Mouse (Mus musculus) embryonic facial prominence, embryonic 15.5 days (tissue): Measurements from ENCODE around the gene Eps15l1. TPM values are rescaled to one million over a fixed set of nuclear protein-coding genes. Genes with fewer than 3 reads are reported as not detected.

Experiments
- ATAC-seq: fragments of 200-750 bp; cut with Nextera tagmentation; 2 replicates; pipeline ENCODE4 v1.8.0; 2017; ENCODE audit warnings: low read depth, moderate TSS enrichment; ENCODE audit not compliant: insufficient number of reproducible peaks, low FRiP score, low TSS enrichment
- H3K27ac ChIP-seq: fragments of 300-500 bp; sonication (generic); replicated peaks from 2 replicates; pipeline ENCODE4 v1.5.1; 2015; ENCODE audit warnings: mild to moderate bottlenecking, inconsistent platforms
- H3K27me3 ChIP-seq: fragments of 300-500 bp; sonication (generic); 2 replicates; pipeline ENCODE4 v1.6.1; 2015; ENCODE audit warnings: inconsistent platforms
- H3K36me3 ChIP-seq: fragments of 300-500 bp; sonication (generic); 2 replicates; pipeline ENCODE4 v1.6.1; 2015; ENCODE audit warnings: mild to moderate bottlenecking, inconsistent platforms
- H3K4me1 ChIP-seq: fragments of 300-500 bp; sonication (generic); 2 replicates; pipeline ENCODE4 v1.6.1; 2015; ENCODE audit warnings: inconsistent platforms
- H3K4me2 ChIP-seq: fragments of 300-500 bp; sonication (generic); replicated peaks from 2 replicates; pipeline ENCODE4 v1.6.1; 2015; ENCODE audit warnings: mild to moderate bottlenecking, inconsistent platforms
- H3K4me3 ChIP-seq: fragments of 300-500 bp; sonication (generic); replicated peaks from 2 replicates; pipeline ENCODE4 v1.5.1; 2015; ENCODE audit warnings: mild to moderate bottlenecking, inconsistent platforms
- H3K9ac ChIP-seq: fragments of 300-500 bp; sonication (generic); 2 replicates; pipeline ENCODE4 v1.6.1; 2015; ENCODE audit warnings: inconsistent platforms
- H3K9me3 ChIP-seq: fragments of 300-500 bp; sonication (generic); replicated peaks from 2 replicates; pipeline ENCODE4 v1.6.1; 2016; ENCODE audit warnings: inconsistent platforms
- WGBS: fragments of 180-500 bp; shearing (Covaris S2); methylation state at CpG from one replicate; pipeline ENCODE4 v1.1.7; 2015; 5-methylcytosine and 5-hydroxymethylcytosine counted together
- polyA plus RNA-seq: library from polyadenylated mRNA; unstranded; fragments of >200 nt; fragmentation: Nextera tagmentation; extraction: Ambion mirVana; gene quantifications from 2 replicates; pipeline ENCODE4 v1.2.1, GENCODE M21; 2015

The Eps15l1 gene
- polyA plus RNA-seq, 1 experiment from 2014 or later = 56.6 TPM

DNA sequence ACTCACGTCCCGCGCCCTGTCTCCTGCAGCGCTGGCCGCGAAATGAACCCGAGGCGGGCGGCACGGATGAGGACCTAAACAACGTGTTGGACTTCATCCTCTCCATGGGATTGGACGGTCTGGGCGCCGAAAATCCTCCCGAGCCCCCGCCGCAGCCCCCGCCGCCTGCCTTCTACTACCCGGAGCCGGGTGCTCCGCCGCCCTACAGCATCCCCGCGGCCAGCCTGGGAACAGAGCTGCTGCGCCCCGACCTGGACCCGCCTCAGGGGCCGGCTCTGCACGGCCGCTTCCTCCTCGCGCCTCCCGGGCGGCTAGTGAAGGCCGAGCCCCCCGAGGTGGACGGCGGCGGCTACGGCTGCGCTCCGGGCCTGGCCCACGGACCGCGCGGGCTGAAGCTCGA lies 101.9 kb downstream of the Eps15l1 start:
- Histone ChIP-seq H3K36me3 (no peaks in the 10 kb centered on the region), H3K4me1 (peaks cover 40% of the 10 kb centered on the region), H3K27me3 (peaks cover 34% of the 10 kb centered on the region), H3K9ac (peak overlapping the region; percentile 54), H3K27ac (peak overlapping the region; percentile 76), H3K4me3 (peak overlapping the region; percentile 63), H3K9me3 (no peaks in the 10 kb centered on the region), H3K4me2 (peak overlapping the region; percentile 95)
- under 1% methylated on average over 43 of the region's 48 CpGs for WGBS
- peak; percentile 2 for ATAC-seq

DNA sequence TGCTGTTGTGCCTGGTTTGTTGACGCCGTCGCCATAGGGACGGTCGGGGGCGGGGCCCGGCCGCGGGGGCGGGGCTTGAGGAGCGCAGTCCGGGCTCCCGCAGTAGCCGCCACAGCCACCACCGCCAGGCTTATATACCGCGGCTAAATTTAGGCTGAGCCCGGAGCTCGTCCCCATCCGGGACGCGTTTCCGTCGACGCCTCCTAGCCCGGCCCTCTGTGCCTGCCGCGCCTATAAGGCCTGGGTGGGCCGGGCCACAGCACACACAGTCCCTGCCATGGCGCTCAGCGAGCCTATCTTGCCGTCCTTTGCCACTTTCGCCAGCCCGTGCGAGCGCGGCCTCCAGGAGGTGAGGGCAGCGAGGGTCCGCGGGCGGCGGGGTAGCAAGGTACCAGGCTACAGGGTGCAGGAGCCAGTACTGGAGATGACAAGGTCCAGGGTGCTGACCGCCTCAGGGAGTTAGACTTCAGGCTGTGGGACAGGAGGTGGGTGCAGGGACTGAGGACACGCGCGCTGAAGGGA lies 102.4 kb downstream of the Eps15l1 start, which contains the start of gene Klf2:
Klf2 (plus strand) TSS at position 233 of the 522 bp plus-strand sequence.
- Histone ChIP-seq H3K4me2 (peak within 1 kb of the TSS; percentile 95), H3K27ac (peak within 1 kb of the TSS; percentile 76), H3K4me1 (peaks cover 40% of the 10 kb centered on the region), H3K9ac (peak within 1 kb of the TSS; percentile 54), H3K27me3 (peaks cover 34% of the 10 kb centered on the region), H3K36me3 (no peaks in the 10 kb centered on the region), H3K4me3 (peak within 1 kb of the TSS; percentile 63), H3K9me3 (no peaks in the 10 kb centered on the region)
- WGBS = under 1% methylated on average over 46 of the region's 46 CpGs
- ATAC-seq = peak; percentile 96

DNA sequence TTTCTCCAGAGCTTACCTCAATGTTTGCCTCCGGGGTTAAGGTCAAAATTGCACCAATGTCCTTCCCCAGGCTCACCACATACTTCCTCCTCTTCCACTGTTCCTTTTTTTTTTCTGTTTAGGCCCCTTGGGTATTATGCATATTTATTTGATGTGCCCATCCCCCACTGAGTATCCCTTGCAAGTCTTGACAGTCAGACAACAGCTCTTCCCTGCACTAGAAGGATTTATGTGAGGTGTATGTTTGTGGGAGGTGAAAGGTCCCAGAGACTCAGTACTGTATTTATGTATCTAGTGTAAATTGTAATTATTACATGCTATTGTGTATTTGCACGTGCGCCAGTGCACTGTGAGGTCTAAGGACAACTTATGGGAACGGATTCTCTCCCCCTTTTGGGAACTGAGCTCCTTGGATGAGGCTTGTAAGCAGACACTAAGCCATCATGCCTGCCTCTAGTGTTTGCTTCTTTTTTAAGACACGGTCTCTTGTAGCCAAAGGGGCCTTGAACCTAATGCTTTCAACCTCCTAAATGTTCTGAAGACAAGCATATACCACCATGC lies 103.4 kb downstream of the Eps15l1 start:
- Histone ChIP-seq H3K27me3 (peaks cover 34% of the 10 kb centered on the region), H3K9ac (no peak overlapping the region), H3K4me1 (peaks cover 40% of the 10 kb centered on the region), H3K36me3 (no peaks in the 10 kb centered on the region), H3K9me3 (no peaks in the 10 kb centered on the region), H3K4me2 (no peak overlapping the region), H3K4me3 (no peak overlapping the region), H3K27ac (no peak overlapping the region)
- no peak for ATAC-seq
- 45% methylated on average over 5 of the region's 5 CpGs for WGBS

GRCm38 (mm10) chr8:72316053-72316695 lies 105.1 kb downstream of the Eps15l1 start:
- H3K9me3 ChIP-seq = no peaks in the 10 kb centered on the region
- ATAC-seq = no peak
- WGBS = 30% methylated on average over 10 of the region's 10 CpGs

GRCm38 (mm10) chr8:72312926-72313518 lies 108.2 kb downstream of the Eps15l1 start:
- WGBS = 78% methylated on average over 3 of the region's 3 CpGs
- no peaks in the 10 kb centered on the region for H3K36me3 ChIP-seq
- H3K9me3 ChIP-seq = no peaks in the 10 kb centered on the region
- no peaks in the 10 kb centered on the region for H3K27me3 ChIP-seq
- H3K4me2 ChIP-seq = no peak overlapping the region
- H3K4me3 ChIP-seq = no peak overlapping the region
- H3K9ac ChIP-seq = no peak overlapping the region
- ATAC-seq = no peak
- H3K4me1 ChIP-seq = peaks cover 6% of the 10 kb centered on the region; the same call in 1 of the 2 replicates
- H3K27ac ChIP-seq = no peak overlapping the region

More at GRCm38 (mm10) chr8:72316053-72316695, 105.1 kb downstream of the Eps15l1 start:
- peaks cover 24% of the 10 kb centered on the region for H3K27me3 ChIP-seq
- peaks cover 30% of the 10 kb centered on the region for H3K4me1 ChIP-seq
- H3K4me3 ChIP-seq = no peak overlapping the region
- H3K27ac ChIP-seq = no peak overlapping the region
- no peak overlapping the region for H3K9ac ChIP-seq
- H3K4me2 ChIP-seq = no peak overlapping the region
- no peaks in the 10 kb centered on the region for H3K36me3 ChIP-seq

GRCm38 (mm10) chr8:72310849-72311506 lies 110.3 kb downstream of the Eps15l1 start:
- Histone ChIP-seq H3K9me3 (no peaks in the 10 kb centered on the region), H3K9ac (no peak overlapping the region), H3K4me2 (no peak overlapping the region), H3K36me3 (no peaks in the 10 kb centered on the region), H3K27me3 (no peaks in the 10 kb centered on the region), H3K4me3 (no peak overlapping the region), H3K4me1 (peaks cover 6% of the 10 kb centered on the region; the same call in 1 of the 2 replicates), H3K27ac (no peak overlapping the region)
- WGBS = 34% methylated on average over 8 of the region's 8 CpGs
- ATAC-seq = peak; percentile 18; the same call in 1 of the 2 replicates

DNA sequence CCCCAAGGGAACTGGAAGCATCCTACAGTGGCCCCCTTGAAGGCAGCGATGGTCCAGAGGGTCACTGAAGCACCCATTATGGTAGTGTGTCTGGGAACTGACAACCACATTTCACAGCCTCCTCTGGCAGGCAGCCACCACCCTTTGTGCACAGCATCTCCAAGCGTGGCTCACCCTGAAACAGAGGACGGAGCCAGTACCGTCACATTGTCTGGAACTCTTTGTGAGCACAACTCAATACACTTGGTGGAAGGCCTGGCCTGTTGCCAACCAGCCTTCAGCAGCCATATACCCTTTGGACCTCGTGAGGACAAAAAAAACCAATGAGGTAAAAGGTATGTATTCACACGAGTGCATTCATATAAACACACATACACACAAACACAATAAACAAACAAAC lies 113.0 kb downstream of the Eps15l1 start:
- peaks cover 9% of the 10 kb centered on the region for H3K4me1 ChIP-seq
- no peaks in the 10 kb centered on the region for H3K9me3 ChIP-seq
- WGBS = 59% methylated on average over 6 of the region's 6 CpGs
- no peak overlapping the region for H3K4me2 ChIP-seq
- H3K27ac ChIP-seq = no peak overlapping the region; the same call in 1 of the 2 replicates
- no peaks in the 10 kb centered on the region for H3K36me3 ChIP-seq
- H3K9ac ChIP-seq = no peak overlapping the region
- no peaks in the 10 kb centered on the region for H3K27me3 ChIP-seq
- ATAC-seq = peak; percentile 49; the same call in 1 of the 2 replicates
- H3K4me3 ChIP-seq = no peak overlapping the region

DNA sequence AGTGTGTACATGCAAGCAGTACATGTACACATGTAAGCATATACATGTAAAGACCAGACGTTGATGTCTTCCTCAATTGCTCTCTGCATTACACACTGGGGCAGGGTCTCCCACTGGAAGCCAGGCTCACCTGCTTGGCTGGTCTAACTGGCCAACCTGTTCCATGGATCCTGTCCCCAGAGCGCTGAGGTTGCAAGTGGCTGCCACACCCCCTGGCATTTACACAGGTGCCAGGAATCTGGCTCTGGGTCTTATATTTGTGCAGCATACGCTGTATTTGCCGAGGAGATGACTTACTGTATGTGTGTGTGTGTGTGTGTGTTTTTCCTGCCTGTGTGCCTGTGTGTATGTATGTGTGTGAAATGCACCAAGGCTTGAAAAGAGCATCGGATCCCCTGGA lies 114.3 kb downstream of the Eps15l1 start:
- Histone ChIP-seq H3K4me2 (no peak overlapping the region), H3K36me3 (no peaks in the 10 kb centered on the region), H3K9me3 (no peaks in the 10 kb centered on the region), H3K9ac (no peak overlapping the region), H3K4me1 (peaks cover 14% of the 10 kb centered on the region), H3K27me3 (no peaks in the 10 kb centered on the region), H3K4me3 (no peak overlapping the region), H3K27ac (no peak overlapping the region)
- 75% methylated on average over 5 of the region's 5 CpGs for WGBS
- no peak for ATAC-seq

DNA sequence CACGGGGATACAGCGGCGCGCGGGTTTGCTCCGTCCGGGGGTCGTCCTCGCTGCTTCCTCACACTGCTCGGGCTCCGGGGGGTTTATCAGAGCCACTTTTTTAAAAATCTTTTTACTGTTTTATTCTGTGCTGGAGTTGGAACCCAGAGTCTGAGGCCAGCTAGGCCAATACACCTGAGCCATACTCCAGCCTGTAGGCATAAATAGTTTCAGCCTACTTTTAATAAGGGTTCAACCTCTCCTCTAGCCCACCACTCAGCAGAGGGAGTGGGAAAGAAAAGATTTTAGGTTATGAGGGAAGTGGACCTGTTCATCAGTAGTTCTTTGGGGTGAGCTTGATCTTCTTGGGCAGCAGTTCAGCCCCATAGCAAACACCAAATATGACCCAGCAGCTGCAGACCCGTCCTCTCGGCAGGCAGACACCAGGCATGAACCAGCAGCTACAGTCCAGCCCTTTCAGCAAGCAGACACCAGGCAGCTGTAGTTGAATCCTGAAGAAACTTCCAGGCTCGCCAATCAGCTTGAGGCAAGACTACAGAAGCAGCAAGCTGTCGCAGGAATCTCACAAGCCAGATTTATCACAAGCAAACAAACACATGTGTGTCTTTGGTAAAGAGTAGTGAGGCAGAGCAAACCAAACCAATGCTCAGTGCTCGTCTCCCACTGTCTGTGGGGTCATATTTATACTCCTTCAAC lies 115.9 kb downstream of the Eps15l1 start, which contains the start of gene Gm10282:
Gm10282 (minus strand) TSS at position 51 of the 696 bp plus-strand sequence.
- WGBS = 67% methylated on average over 16 of the region's 16 CpGs

DNA sequence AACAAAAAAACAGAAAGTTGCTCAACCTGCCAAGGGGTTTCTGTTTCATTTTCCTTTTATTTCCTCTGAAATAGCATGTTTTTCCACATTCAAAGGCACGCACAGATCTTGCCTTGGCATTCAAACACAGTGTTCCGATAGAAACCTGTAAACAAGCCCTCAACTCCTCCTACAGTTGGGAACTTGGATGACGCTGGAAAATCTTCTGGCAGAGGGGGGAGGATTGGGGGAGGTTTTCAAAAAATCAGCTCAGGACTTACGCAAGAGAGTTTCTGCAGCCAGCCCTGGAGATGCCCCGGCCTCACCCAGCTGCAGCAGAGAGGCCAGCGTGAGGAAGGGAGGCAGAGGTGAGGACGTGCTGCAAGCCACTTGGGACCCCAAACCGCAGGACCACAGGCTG lies 117.6 kb downstream of the Eps15l1 start:
- Histone ChIP-seq H3K36me3 (no peaks in the 10 kb centered on the region), H3K9me3 (no peaks in the 10 kb centered on the region), H3K27me3 (no peaks in the 10 kb centered on the region), H3K4me2 (peak overlapping the region; percentile 12; the same call in 1 of the 2 replicates), H3K27ac (peak overlapping the region; percentile 89), H3K4me1 (peaks cover 8% of the 10 kb centered on the region), H3K9ac (no peak overlapping the region), H3K4me3 (no peak overlapping the region)
- peak; percentile 75 for ATAC-seq
- 31% methylated on average over 8 of the region's 8 CpGs for WGBS

More for the DNA sequence above, 115.9 kb downstream of the Eps15l1 start, which contains the start of gene Gm10282:
- H3K4me1 ChIP-seq = peaks cover 8% of the 10 kb centered on the region
- H3K4me2 ChIP-seq = no peak within 1 kb of the TSS
- no peaks in the 10 kb centered on the region for H3K9me3 ChIP-seq
- no peak within 1 kb of the TSS for H3K27ac ChIP-seq
- H3K36me3 ChIP-seq = no peaks in the 10 kb centered on the region
- no peak within 1 kb of the TSS for H3K4me3 ChIP-seq
- no peak within 1 kb of the TSS for H3K9ac ChIP-seq
- no peaks in the 10 kb centered on the region for H3K27me3 ChIP-seq
- ATAC-seq = no peak
